Mouse (Mus musculus): ENCODE measurements around the gene 1700022I11Rik. TPM values are rescaled to one million over a fixed set of nuclear protein-coding genes. Genes with fewer than 3 reads are reported as not detected.

1700022I11Rik gene
- polyA plus RNA-seq (2014; fragmentation: Nextera tagmentation; extraction: Ambion mirVana) = 0.39 and 0.56 TPM in 2 replicates

DNA sequence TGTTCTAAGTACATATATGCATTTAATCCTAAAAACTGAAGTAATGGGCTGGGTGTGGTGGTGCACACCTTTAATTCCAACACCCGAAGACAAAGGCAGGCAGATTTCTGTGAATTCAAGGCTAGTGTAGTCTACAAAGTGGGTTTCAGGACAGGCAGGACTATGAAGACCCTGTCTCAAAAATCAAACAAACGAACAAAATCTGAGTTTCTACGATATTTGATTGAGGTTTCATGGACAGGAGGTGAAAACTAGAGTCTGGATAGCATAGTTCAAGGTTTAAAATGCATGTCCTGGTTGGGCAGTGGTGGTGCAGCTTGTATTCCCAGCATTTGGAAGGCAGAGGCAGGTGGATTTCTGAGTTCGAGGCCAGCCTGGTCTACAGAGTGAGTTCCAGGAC lies at the start of gene 1700022I11Rik:
Gene 1700022I11Rik (plus strand): TSS at position 301 of the 400 bp plus-strand sequence.
- 90% methylated on average over 4 of the region's 4 CpGs for WGBS
- H3K4me3 ChIP-seq (ENCODE audit: low read depth, low read length) = no peak within 1 kb of the TSS
- no peaks in the 10 kb centered on the region for H3K4me1 ChIP-seq (ENCODE audit: control insufficient read depth, insufficient read depth, low read length)
- ATAC-seq (ENCODE audit: insufficient read depth, low FRiP score, low TSS enrichment) (no peak), DNase-seq (ENCODE audit: low spot score) (no peak)
- no peaks in the 10 kb centered on the region for H3K36me3 ChIP-seq (ENCODE audit: control insufficient read depth, insufficient read depth, low read length)
- no peaks in the 10 kb centered on the region for H3K27me3 ChIP-seq (ENCODE audit: control insufficient read depth, insufficient read depth, low read length)
- H3K4me2 ChIP-seq (ENCODE audit: low read depth) = no peak within 1 kb of the TSS
- no peaks in the 10 kb centered on the region for H3K9me3 ChIP-seq (ENCODE audit: control insufficient read depth, low read length)
- H3K9ac ChIP-seq (ENCODE audit: low read length) = no peak within 1 kb of the TSS
- no peak within 1 kb of the TSS for H3K27ac ChIP-seq (ENCODE audit: low read depth, low read length)

- ATAC-seq (ENCODE audit: insufficient read depth, low FRiP score, low TSS enrichment) (no peak), DNase-seq (ENCODE audit: low spot score) (no peak)
- Histone ChIP-seq H3K36me3 (ENCODE audit: control insufficient read depth, insufficient read depth, low read length) (no peaks in the 10 kb centered on the region), H3K9ac (ENCODE audit: low read length) (no peak overlapping the region), H3K4me1 (ENCODE audit: control insufficient read depth, insufficient read depth, low read length) (0 out of 2 replicates have a peak, but pooled peaks cover 4% of the 10 kb centered on the region), H3K9me3 (ENCODE audit: control insufficient read depth, low read length) (no peaks in the 10 kb centered on the region), H3K27me3 (ENCODE audit: control insufficient read depth, insufficient read depth, low read length) (peaks cover 24% of the 10 kb centered on the region), H3K4me2 (ENCODE audit: low read depth) (no peak overlapping the region), H3K4me3 (ENCODE audit: low read depth, low read length) (no peak overlapping the region), H3K27ac (ENCODE audit: low read depth, low read length) (no peak overlapping the region)
- WGBS = 82% methylated on average over 9 of the region's 9 CpGs
These were observed 48.7 kb upstream of the 1700022I11Rik start for GRCm38 (mm10) chr4:42920726-42921125.

- 88% methylated on average over 2 of the region's 2 CpGs for WGBS
- no peaks in the 10 kb centered on the region for H3K9me3 ChIP-seq (ENCODE audit: control insufficient read depth, low read length)
- no peak overlapping the region for H3K27ac ChIP-seq (ENCODE audit: low read depth, low read length)
- H3K36me3 ChIP-seq (ENCODE audit: control insufficient read depth, insufficient read depth, low read length) = no peaks in the 10 kb centered on the region
- DNase-seq (ENCODE audit: low spot score) (no peak), ATAC-seq (ENCODE audit: insufficient read depth, low FRiP score, low TSS enrichment) (no peak)
- no peak overlapping the region for H3K4me2 ChIP-seq (ENCODE audit: low read depth)
- H3K9ac ChIP-seq (ENCODE audit: low read length) = no peak overlapping the region
- 0 out of 2 replicates have a peak, but pooled peaks cover 3% of the 10 kb centered on the region for H3K4me1 ChIP-seq (ENCODE audit: control insufficient read depth, insufficient read depth, low read length)
- no peak overlapping the region for H3K4me3 ChIP-seq (ENCODE audit: low read depth, low read length)
- peaks cover 17% of the 10 kb centered on the region for H3K27me3 ChIP-seq (ENCODE audit: control insufficient read depth, insufficient read depth, low read length)
These were observed 47.9 kb upstream of the 1700022I11Rik start for GRCm38 (mm10) chr4:42921536-42921935.

- Histone ChIP-seq H3K36me3 (ENCODE audit: control insufficient read depth, insufficient read depth, low read length) (no peaks in the 10 kb centered on the region), H3K27ac (ENCODE audit: low read depth, low read length) (no peak overlapping the region), H3K4me2 (ENCODE audit: low read depth) (no peak overlapping the region), H3K27me3 (ENCODE audit: control insufficient read depth, insufficient read depth, low read length) (peaks cover 14% of the 10 kb centered on the region), H3K4me3 (ENCODE audit: low read depth, low read length) (no peak overlapping the region), H3K9me3 (ENCODE audit: control insufficient read depth, low read length) (no peaks in the 10 kb centered on the region), H3K4me1 (ENCODE audit: control insufficient read depth, insufficient read depth, low read length) (no peaks in the 10 kb centered on the region), H3K9ac (ENCODE audit: low read length) (no peak overlapping the region)
- no peak for ATAC-seq (ENCODE audit: insufficient read depth, low FRiP score, low TSS enrichment)
- no peak for DNase-seq (ENCODE audit: low spot score)
- 70% methylated on average over 6 of the region's 6 CpGs for WGBS
These were observed 47.3 kb upstream of the 1700022I11Rik start for GRCm38 (mm10) chr4:42922056-42922455.

- WGBS = 89% methylated on average over 8 of the region's 8 CpGs
- Histone ChIP-seq H3K9ac (ENCODE audit: low read length) (no peak overlapping the region), H3K36me3 (ENCODE audit: control insufficient read depth, insufficient read depth, low read length) (no peaks in the 10 kb centered on the region), H3K27ac (ENCODE audit: low read depth, low read length) (no peak overlapping the region), H3K4me3 (ENCODE audit: low read depth, low read length) (no peak overlapping the region), H3K27me3 (ENCODE audit: control insufficient read depth, insufficient read depth, low read length) (peaks cover 10% of the 10 kb centered on the region), H3K4me2 (ENCODE audit: low read depth) (no peak overlapping the region), H3K9me3 (ENCODE audit: control insufficient read depth, low read length) (no peaks in the 10 kb centered on the region), H3K4me1 (ENCODE audit: control insufficient read depth, insufficient read depth, low read length) (no peaks in the 10 kb centered on the region)
- ATAC-seq (ENCODE audit: insufficient read depth, low FRiP score, low TSS enrichment) (no peak), DNase-seq (ENCODE audit: low spot score) (no peak)
These were observed 46.9 kb upstream of the 1700022I11Rik start for GRCm38 (mm10) chr4:42922461-42922860.

DNA sequence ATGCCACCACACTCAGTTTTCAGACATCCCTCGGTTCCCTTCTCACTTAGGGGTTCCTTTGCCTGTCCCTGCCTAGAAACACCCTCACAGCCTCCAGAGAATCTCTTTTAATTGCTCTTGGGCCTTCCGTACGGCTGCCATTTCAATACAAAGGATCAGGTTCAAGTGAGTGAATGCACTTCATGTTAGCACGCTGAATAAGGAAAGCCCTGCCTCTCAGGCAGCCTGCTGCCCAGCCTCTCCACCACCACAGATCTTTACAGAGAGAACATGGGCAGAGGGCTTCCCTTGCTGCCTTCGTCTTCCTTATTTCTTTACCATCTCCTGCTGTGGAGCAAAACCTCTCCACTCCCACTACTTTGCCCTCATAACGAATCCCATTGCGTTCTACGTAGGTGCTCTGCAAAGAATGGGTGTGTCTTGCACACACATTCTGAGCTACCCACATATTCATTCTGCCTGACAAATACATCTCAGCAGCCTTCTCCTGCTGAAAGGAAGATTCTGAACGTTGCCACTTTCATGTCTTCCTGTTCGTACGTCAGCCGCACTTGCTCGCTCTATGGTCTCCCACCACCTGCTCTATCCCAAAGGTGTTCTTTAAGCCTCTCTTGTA lies 45.2 kb upstream of the 1700022I11Rik start:
- no peak overlapping the region for H3K27ac ChIP-seq (ENCODE audit: low read depth, low read length)
- H3K4me3 ChIP-seq (ENCODE audit: low read depth, low read length) = no peak overlapping the region
- no peaks in the 10 kb centered on the region for H3K27me3 ChIP-seq (ENCODE audit: control insufficient read depth, insufficient read depth, low read length)
- no peaks in the 10 kb centered on the region for H3K9me3 ChIP-seq (ENCODE audit: control insufficient read depth, low read length)
- no peak for ATAC-seq (ENCODE audit: insufficient read depth, low FRiP score, low TSS enrichment)
- no peaks in the 10 kb centered on the region for H3K4me1 ChIP-seq (ENCODE audit: control insufficient read depth, insufficient read depth, low read length)
- WGBS = 78% methylated on average over 13 of the region's 13 CpGs
- no peaks in the 10 kb centered on the region for H3K36me3 ChIP-seq (ENCODE audit: control insufficient read depth, insufficient read depth, low read length)
- H3K4me2 ChIP-seq (ENCODE audit: low read depth) = no peak overlapping the region
- no peak overlapping the region for H3K9ac ChIP-seq (ENCODE audit: low read length)
- no peak for DNase-seq (ENCODE audit: low spot score)

- WGBS = 83% methylated on average over 5 of the region's 5 CpGs
- Histone ChIP-seq H3K27ac (ENCODE audit: low read depth, low read length) (no peak overlapping the region), H3K9ac (ENCODE audit: low read length) (no peak overlapping the region), H3K9me3 (ENCODE audit: control insufficient read depth, low read length) (no peaks in the 10 kb centered on the region), H3K4me2 (ENCODE audit: low read depth) (no peak overlapping the region), H3K4me1 (ENCODE audit: control insufficient read depth, insufficient read depth, low read length) (no peaks in the 10 kb centered on the region), H3K27me3 (ENCODE audit: control insufficient read depth, insufficient read depth, low read length) (no peaks in the 10 kb centered on the region), H3K36me3 (ENCODE audit: control insufficient read depth, insufficient read depth, low read length) (no peaks in the 10 kb centered on the region), H3K4me3 (ENCODE audit: low read depth, low read length) (no peak overlapping the region)
- ATAC-seq (ENCODE audit: insufficient read depth, low FRiP score, low TSS enrichment) (no peak), DNase-seq (ENCODE audit: low spot score) (no peak)
These were observed 41.2 kb upstream of the 1700022I11Rik start for GRCm38 (mm10) chr4:42928209-42928608.

GRCm38 (mm10) chr4:42928952-42929351 lies 40.5 kb upstream of the 1700022I11Rik start:
- Histone ChIP-seq H3K9me3 (ENCODE audit: control insufficient read depth, low read length) (no peaks in the 10 kb centered on the region), H3K27me3 (ENCODE audit: control insufficient read depth, insufficient read depth, low read length) (no peaks in the 10 kb centered on the region), H3K9ac (ENCODE audit: low read length) (no peak overlapping the region), H3K4me1 (ENCODE audit: control insufficient read depth, insufficient read depth, low read length) (no peaks in the 10 kb centered on the region), H3K36me3 (ENCODE audit: control insufficient read depth, insufficient read depth, low read length) (no peaks in the 10 kb centered on the region), H3K4me3 (ENCODE audit: low read depth, low read length) (no peak overlapping the region), H3K27ac (ENCODE audit: low read depth, low read length) (no peak overlapping the region), H3K4me2 (ENCODE audit: low read depth) (no peak overlapping the region)
- ATAC-seq (ENCODE audit: insufficient read depth, low FRiP score, low TSS enrichment) (no peak), DNase-seq (ENCODE audit: low spot score) (no peak)
- 92% methylated on average over 9 of the region's 9 CpGs for WGBS

DNA sequence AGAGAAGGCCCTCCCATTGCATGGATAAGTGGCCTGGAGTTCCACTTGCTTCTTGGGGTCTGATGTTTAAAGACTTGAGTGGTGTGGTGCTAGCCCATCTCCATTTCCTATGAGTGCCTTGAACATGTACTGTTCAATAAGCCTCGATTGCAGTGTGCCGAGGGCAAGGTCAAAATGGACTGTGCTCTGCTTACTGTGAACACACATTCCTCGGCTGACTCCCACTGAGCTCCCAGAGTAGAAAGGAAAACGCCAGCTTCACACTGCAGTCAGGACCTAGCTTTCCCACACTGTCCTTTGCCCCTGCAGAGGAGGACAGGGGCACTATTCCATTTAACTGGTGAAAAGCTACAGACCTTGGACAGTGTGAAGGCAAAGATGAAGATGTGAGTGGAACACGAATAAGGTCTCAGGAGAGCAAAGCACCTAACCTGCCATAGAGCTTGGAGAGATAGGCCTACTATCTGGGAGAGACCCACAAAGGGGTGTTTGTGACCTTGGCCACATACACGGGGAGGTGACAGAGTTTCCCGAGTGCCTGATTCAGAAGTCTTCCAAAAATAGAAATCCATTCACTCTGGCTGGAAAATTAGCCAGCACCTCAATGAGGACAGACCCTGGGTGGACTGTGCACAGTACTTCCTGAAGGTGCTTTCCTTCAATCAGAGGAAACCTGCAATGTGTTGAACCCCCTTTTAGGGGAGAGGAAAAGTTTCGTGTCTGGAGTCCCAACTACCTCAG lies 37.0 kb upstream of the 1700022I11Rik start:
- DNase-seq (ENCODE audit: low spot score) (no peak), ATAC-seq (ENCODE audit: insufficient read depth, low FRiP score, low TSS enrichment) (no peak)
- no peaks in the 10 kb centered on the region for H3K4me1 ChIP-seq (ENCODE audit: control insufficient read depth, insufficient read depth, low read length)
- no peak overlapping the region for H3K4me3 ChIP-seq (ENCODE audit: low read depth, low read length)
- H3K9ac ChIP-seq (ENCODE audit: low read length) = no peak overlapping the region
- no peak overlapping the region for H3K4me2 ChIP-seq (ENCODE audit: low read depth)
- H3K27me3 ChIP-seq (ENCODE audit: control insufficient read depth, insufficient read depth, low read length) = no peaks in the 10 kb centered on the region
- H3K27ac ChIP-seq (ENCODE audit: low read depth, low read length) = no peak overlapping the region
- no peaks in the 10 kb centered on the region for H3K36me3 ChIP-seq (ENCODE audit: control insufficient read depth, insufficient read depth, low read length)
- WGBS = 68% methylated on average over 8 of the region's 8 CpGs
- H3K9me3 ChIP-seq (ENCODE audit: control insufficient read depth, low read length) = no peaks in the 10 kb centered on the region

Measured in neural tube, embryonic 11.5 days (tissue).